12 mouse cellular contexts compared by ENCODE assay signal in the genomic region with DNA sequence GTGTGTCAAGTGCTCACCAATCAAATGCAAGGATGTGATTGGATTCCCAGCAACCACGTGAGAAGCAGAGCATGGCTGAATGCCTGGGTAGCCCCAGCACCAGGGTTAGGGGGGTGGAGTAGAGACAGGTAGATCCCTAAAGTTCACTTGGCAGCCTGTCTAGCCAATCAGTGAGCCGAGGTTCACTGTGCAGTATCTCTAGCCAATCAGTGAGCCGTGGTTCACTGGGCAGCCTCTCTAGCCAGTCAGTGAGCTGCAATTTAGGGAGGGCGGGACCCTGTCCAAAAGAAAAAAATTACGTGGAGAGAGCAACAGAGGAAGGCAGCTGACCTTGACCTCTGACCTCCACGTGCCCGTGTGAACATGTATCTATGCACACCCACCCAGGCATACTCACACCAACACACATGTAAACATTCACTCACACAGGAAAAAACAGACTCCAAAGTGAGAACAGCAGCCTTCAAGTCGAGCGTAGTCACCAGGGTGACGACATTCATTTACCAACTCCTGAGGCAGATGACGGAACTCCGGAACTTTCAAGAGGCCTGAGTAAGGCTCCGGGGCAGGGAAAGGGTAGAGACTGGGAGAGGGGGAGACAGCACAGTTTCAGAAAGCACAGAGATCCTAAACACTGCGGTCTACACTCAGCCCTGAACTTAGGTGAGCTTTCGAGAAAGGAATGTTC. TPM values are rescaled to one million over a fixed set of nuclear protein-coding genes. Genes with fewer than 3 reads are reported as not detected.
DNase-seq lines count a peak whose midpoint lies in the region; ATAC-seq lines count a peak whose summit lies in the region.
"Had no signal": no experiment of that assay in that cellular context is flagged by ENCODE, and none has a peak within 500 bp of the region (broad histone marks: within the 10 kb centered on the region; RNA-seq: fewer than 3 reads in every experiment).

No protein-coding gene starts in this region.

- H3K27ac ChIP-seq in heart, embryonic 15.5 days = peak overlapping the region; percentile 28; the same call in 1 of the 2 replicates
- H3K27ac ChIP-seq: limb, embryonic 12.5 days; midbrain, embryonic 13.5 days; stomach, postnatal 0 days had no signal

- H3K27me3 ChIP-seq in heart, embryonic 15.5 days = no peaks in the 10 kb centered on the region
- H3K27me3 ChIP-seq: limb, embryonic 12.5 days; midbrain, embryonic 13.5 days had no signal

- no peak overlapping the region for H3K4me2 ChIP-seq in heart, embryonic 15.5 days
- H3K4me2 ChIP-seq: limb, embryonic 12.5 days; midbrain, embryonic 13.5 days had no signal

- no peak overlapping the region for H3K4me3 ChIP-seq in heart, embryonic 15.5 days
- H3K4me3 ChIP-seq: limb, embryonic 12.5 days; midbrain, embryonic 13.5 days had no signal

- H3K36me3 ChIP-seq in heart, embryonic 15.5 days = peaks cover 15% of the 10 kb centered on the region; the same call in 1 of the 2 replicates
- H3K36me3 ChIP-seq: midbrain, embryonic 13.5 days had no signal

- no peak for ATAC-seq in heart, embryonic 15.5 days (replicated peaks; ENCODE audit: insufficient number of reproducible peaks, insufficient read depth, low FRiP score, low read depth)
- ATAC-seq in erythroid progenitor cell, adult 5-6 weeks (replicated peaks; ENCODE audit: low FRiP score, poor library complexity, severe bottlenecking) = no peak
- ATAC-seq: midbrain, embryonic 13.5 days had no signal

- intact Hi-C loops in heart, postnatal 36 days (cut with DNase I) = no loop called here

- WGBS in heart, embryonic 15.5 days = 46% methylated on average over 15 of the region's 15 CpGs

- H3K4me1 ChIP-seq in heart, embryonic 15.5 days (replicated peaks) = peaks cover 17% of the 10 kb centered on the region
- H3K4me1 ChIP-seq: midbrain, embryonic 13.5 days had no signal

- no peaks in the 10 kb centered on the region for H3K9me3 ChIP-seq in heart, embryonic 15.5 days (replicated peaks)
- H3K9me3 ChIP-seq: limb, embryonic 12.5 days; midbrain, embryonic 13.5 days had no signal

- DNase-seq in heart, postnatal 36 days = no peak
- DNase-seq in testis, postnatal 10 days (ENCODE audit: low spot score) = peak; percentile 60
- no peak for DNase-seq in testis, postnatal 14 days (ENCODE audit: low spot score)
- peak; percentile 73 for DNase-seq in kidney, adult 9 months
- no peak for DNase-seq in layer of hippocampus, adult 18-20 months (ENCODE audit: low spot score in 2 of 2)
- DNase-seq: cerebellum, adult 9-11 months; layer of hippocampus, postnatal 36 days had no signal

- H3K9ac ChIP-seq in heart, embryonic 15.5 days = no peak overlapping the region
- H3K9ac ChIP-seq: limb, embryonic 12.5 days; midbrain, embryonic 13.5 days had no signal

RNA-seq across cellular contexts. Expression of a gene that starts 50.2 kb away (rescaled TPM):
- polyA plus RNA-seq in heart, embryonic 15.5 days (2015; fragmentation: Nextera tagmentation; extraction: Ambion mirVana) = 31.3 and 35.1 TPM in 2 replicates
- total RNA-seq in heart, postnatal 36 days (2021) = 1 to 10 TPM; 1.1 to 1.2 TPM
- total RNA-seq in layer of hippocampus, adult 18-20 months (2021) = 1 to 10 TPM; 4.8 to 5.1 TPM
- 0.36 TPM in 1 of 2 replicates, not detected in the other for total RNA-seq in erythroid progenitor cell, adult 5-6 weeks (2015; ENCODE audit: low replicate concordance)
- not detected in 2 replicates for total RNA-seq in erythroid progenitor cell, adult 5-6 weeks (2017; ENCODE audit: low replicate concordance)

Comparison
In these comparisons a context has a peak if more than half of its experiments do, and no peak if none do; other contexts are left out.
1. DNase-seq: peak in testis, postnatal 10 days (single experiment) and kidney, adult 9 months (single experiment); none in heart, postnatal 36 days (0 of 2), testis, postnatal 14 days (single experiment) and layer of hippocampus, adult 18-20 months (0 of 2).